Mouse (Mus musculus): Measurements from ENCODE around the gene Prrc2c. TPM values are rescaled to one million over a fixed set of nuclear protein-coding genes. Genes with fewer than 3 reads are reported as not detected.

The Prrc2c gene
- total RNA-seq, 1 experiment = 164 TPM

DNA sequence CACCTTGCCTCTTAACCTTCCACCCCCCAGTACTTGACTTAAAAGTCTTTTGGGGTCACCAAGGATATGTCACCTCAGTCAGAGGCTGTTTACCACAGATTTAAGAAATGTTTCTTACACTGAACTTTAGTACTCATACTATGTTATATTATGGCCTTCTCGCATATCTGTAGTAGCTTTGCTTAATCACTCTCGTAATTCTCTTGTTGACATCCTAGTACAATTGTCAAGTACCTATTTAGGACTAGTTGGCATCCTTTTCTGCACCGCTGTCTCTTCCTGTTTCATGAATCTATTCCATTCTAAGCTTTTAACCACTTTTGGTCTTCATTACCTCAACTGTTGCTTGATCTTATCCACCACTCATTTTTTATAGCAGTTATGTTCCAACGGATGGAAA is 5.3 kb downstream of the Prrc2c start:
- in situ Hi-C loops (cut with MboI; ENCODE audit: low sequenced_read_pairs in 2 of 2, unreplicated experiment in 2 of 2) = no loop called here
- no peak for DNase-seq (ENCODE audit: low read depth, low spot score)
- H3K9ac ChIP-seq (ENCODE audit: insufficient read depth, low read depth, low read length, poor library complexity, severe bottlenecking) = no peak overlapping the region
- peaks cover 4 to 10% of the 10 kb centered on the region in 2 experiments for H3K4me1 ChIP-seq (ENCODE audit: control insufficient read depth in 2 of 2, insufficient read depth in 2 of 2, low read length in 2 of 2, poor library complexity in 1 of 2)
- H3K27ac ChIP-seq (ENCODE audit: insufficient read depth, low read depth, low read length, poor library complexity, severe bottlenecking) = no peak overlapping the region
- H3K9me3 ChIP-seq (ENCODE audit: control insufficient read depth, insufficient read depth, low read depth, low read length) = no peaks in the 10 kb centered on the region
- H3K36me3 ChIP-seq (ENCODE audit: control insufficient read depth, insufficient read depth, low read length, poor library complexity, severe bottlenecking) = 0 out of 2 replicates have a peak, but pooled peaks cover 3% of the 10 kb centered on the region
- no peak overlapping the region for H3K4me3 ChIP-seq (ENCODE audit: insufficient read depth in 1 of 2, low read depth in 1 of 2, low read length in 2 of 2, poor library complexity in 1 of 2, severe bottlenecking in 1 of 2)
- TF ChIP-seq HCFC1 (IDR thresholded peaks at IDR 0.05; ENCODE audit: borderline replicate concordance, insufficient read depth, low read length) (no peak), CHD2 (IDR thresholded peaks at IDR 0.05; ENCODE audit: low read depth, low read length) (no peak), MAFK (IDR thresholded peaks at IDR 0.05; ENCODE audit: insufficient read depth, low read depth, low read length) (no peak), ZNF384 (IDR thresholded peaks at IDR 0.05; ENCODE audit: low read depth, low read length) (no peak), ZC3H11A (IDR thresholded peaks at IDR 0.05; ENCODE audit: borderline replicate concordance, low read depth, low read length) (no peak)

DNA sequence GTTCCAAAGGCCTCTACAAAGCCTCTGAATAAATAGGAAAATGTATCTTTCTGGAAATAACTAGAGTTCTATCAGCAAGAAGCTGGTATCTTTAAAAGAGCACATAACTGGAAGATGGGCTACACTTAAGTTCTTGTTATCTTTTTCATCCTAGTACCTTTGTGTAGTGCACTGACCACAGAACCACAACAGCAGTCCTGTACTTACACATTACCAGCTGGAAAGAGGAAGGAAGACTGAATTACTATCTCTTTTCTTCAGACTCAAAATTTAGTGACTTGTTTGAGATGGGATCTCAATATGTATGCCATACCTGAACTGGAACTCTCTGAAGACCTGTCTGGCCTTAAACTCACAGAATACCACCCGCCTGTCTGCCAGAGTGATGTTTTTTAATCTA is 6.1 kb downstream of the Prrc2c start:
- TF ChIP-seq ZC3H11A (IDR thresholded peaks at IDR 0.05; ENCODE audit: borderline replicate concordance, low read depth, low read length) (no peak), HCFC1 (IDR thresholded peaks at IDR 0.05; ENCODE audit: borderline replicate concordance, insufficient read depth, low read length) (no peak), MAFK (IDR thresholded peaks at IDR 0.05; ENCODE audit: insufficient read depth, low read depth, low read length) (no peak), CHD2 (IDR thresholded peaks at IDR 0.05; ENCODE audit: low read depth, low read length) (no peak), ZNF384 (IDR thresholded peaks at IDR 0.05; ENCODE audit: low read depth, low read length) (no peak)
- Histone ChIP-seq H3K9me3 (ENCODE audit: control insufficient read depth, insufficient read depth, low read depth, low read length) (no peaks in the 10 kb centered on the region), H3K27ac (ENCODE audit: insufficient read depth, low read depth, low read length, poor library complexity, severe bottlenecking) (no peak overlapping the region), H3K9ac (ENCODE audit: insufficient read depth, low read depth, low read length, poor library complexity, severe bottlenecking) (no peak overlapping the region; the same call in 1 of the 2 replicates), H3K36me3 (ENCODE audit: control insufficient read depth, insufficient read depth, low read length, poor library complexity, severe bottlenecking) (0 out of 2 replicates have a peak, but pooled peaks cover 3% of the 10 kb centered on the region), H3K4me3 (ENCODE audit: insufficient read depth in 1 of 2, low read depth in 1 of 2, low read length in 2 of 2, poor library complexity in 1 of 2, severe bottlenecking in 1 of 2) (no peak overlapping the region), H3K4me1 (ENCODE audit: control insufficient read depth in 2 of 2, insufficient read depth in 2 of 2, low read length in 2 of 2, poor library complexity in 1 of 2) (peaks cover 4 to 10% of the 10 kb centered on the region in 2 experiments)
- no peak for DNase-seq (ENCODE audit: low read depth, low spot score)
- in situ Hi-C loops (cut with MboI; ENCODE audit: low sequenced_read_pairs in 2 of 2, unreplicated experiment in 2 of 2) = no loop called here

DNA sequence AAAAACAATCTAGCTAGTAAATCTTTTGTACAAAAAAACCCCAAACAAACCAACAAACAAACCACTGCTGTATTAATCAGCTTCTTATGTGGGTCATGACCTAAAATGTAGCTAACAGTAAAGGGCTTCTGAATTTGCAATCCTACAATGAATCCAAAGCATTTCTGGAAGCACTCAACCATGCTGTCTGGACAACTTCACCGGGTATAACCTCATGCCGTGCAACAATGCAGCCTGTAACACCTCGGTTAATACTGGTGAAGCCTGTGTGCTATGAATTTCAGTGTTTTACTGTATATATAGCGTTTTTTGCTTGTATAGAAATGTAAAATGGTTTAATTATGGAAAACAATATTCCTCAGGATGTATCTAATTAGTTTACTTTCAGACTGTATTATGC is 8.3 kb downstream of the Prrc2c start:
- in situ Hi-C loops (cut with MboI; ENCODE audit: low sequenced_read_pairs in 2 of 2, unreplicated experiment in 2 of 2) = no loop called here
- peaks cover 0 to 4% of the 10 kb centered on the region in 2 experiments; a peak in 2 of 4 replicates for H3K4me1 ChIP-seq (ENCODE audit: control insufficient read depth in 2 of 2, insufficient read depth in 2 of 2, low read length in 2 of 2, poor library complexity in 1 of 2)
- no peak for TF ChIP-seq ZC3H11A (IDR thresholded peaks at IDR 0.05; ENCODE audit: borderline replicate concordance, low read depth, low read length)
- TF ChIP-seq HCFC1 (IDR thresholded peaks at IDR 0.05; ENCODE audit: borderline replicate concordance, insufficient read depth, low read length) = no peak
- TF ChIP-seq ZNF384 (IDR thresholded peaks at IDR 0.05; ENCODE audit: low read depth, low read length) = no peak
- TF ChIP-seq MAFK (IDR thresholded peaks at IDR 0.05; ENCODE audit: insufficient read depth, low read depth, low read length) = no peak
- H3K9ac ChIP-seq (ENCODE audit: insufficient read depth, low read depth, low read length, poor library complexity, severe bottlenecking) = no peak overlapping the region
- H3K9me3 ChIP-seq (ENCODE audit: control insufficient read depth, insufficient read depth, low read depth, low read length) = no peaks in the 10 kb centered on the region
- DNase-seq (ENCODE audit: low read depth, low spot score) = no peak
- no peak overlapping the region for H3K27ac ChIP-seq (ENCODE audit: insufficient read depth, low read depth, low read length, poor library complexity, severe bottlenecking)
- H3K36me3 ChIP-seq (ENCODE audit: control insufficient read depth, insufficient read depth, low read length, poor library complexity, severe bottlenecking) = no peaks in the 10 kb centered on the region
- no peak overlapping the region for H3K4me3 ChIP-seq (ENCODE audit: insufficient read depth in 1 of 2, low read depth in 1 of 2, low read length in 2 of 2, poor library complexity in 1 of 2, severe bottlenecking in 1 of 2)

DNA sequence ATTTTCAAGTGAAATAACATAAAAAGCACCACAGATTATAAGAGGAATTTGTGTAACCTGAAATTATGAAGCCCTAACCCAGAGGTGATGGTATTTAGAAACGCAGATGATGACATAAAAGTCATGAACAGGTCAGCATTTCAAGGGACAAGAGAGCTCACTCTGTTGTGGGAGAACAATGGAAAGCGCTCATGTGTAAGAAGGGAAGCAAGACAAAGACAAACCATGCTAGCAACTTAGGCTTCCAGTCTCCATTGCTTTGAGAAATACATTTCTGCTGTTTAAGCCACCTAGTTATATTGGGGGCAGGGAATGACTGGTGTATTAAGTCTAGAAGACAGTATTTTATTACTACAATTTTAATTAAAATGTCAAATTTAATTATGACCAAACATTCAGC is 10.9 kb downstream of the Prrc2c start:
- Histone ChIP-seq H3K9ac (ENCODE audit: insufficient read depth, low read depth, low read length, poor library complexity, severe bottlenecking) (no peak overlapping the region), H3K36me3 (ENCODE audit: control insufficient read depth, insufficient read depth, low read length, poor library complexity, severe bottlenecking) (no peaks in the 10 kb centered on the region; the same call in 1 of the 2 replicates), H3K9me3 (ENCODE audit: control insufficient read depth, insufficient read depth, low read depth, low read length) (no peaks in the 10 kb centered on the region), H3K4me1 (ENCODE audit: control insufficient read depth in 2 of 2, insufficient read depth in 2 of 2, low read length in 2 of 2, poor library complexity in 1 of 2) (peaks cover 0 to 4% of the 10 kb centered on the region in 2 experiments; a peak in 2 of 4 replicates), H3K27ac (ENCODE audit: insufficient read depth, low read depth, low read length, poor library complexity, severe bottlenecking) (no peak overlapping the region), H3K4me3 (ENCODE audit: insufficient read depth in 1 of 2, low read depth in 1 of 2, low read length in 2 of 2, poor library complexity in 1 of 2, severe bottlenecking in 1 of 2) (no peak overlapping the region)
- in situ Hi-C loops (cut with MboI; ENCODE audit: low sequenced_read_pairs in 2 of 2, unreplicated experiment in 2 of 2) = loop anchor here in 1 of 2 experiments (10.0 kb wide), 1 partner anchor 55 kb away; no protein-coding TSS in a partner anchor
- TF ChIP-seq ZNF384 (IDR thresholded peaks at IDR 0.05; ENCODE audit: low read depth, low read length) (no peak), CHD2 (IDR thresholded peaks at IDR 0.05; ENCODE audit: low read depth, low read length) (no peak), ZC3H11A (IDR thresholded peaks at IDR 0.05; ENCODE audit: borderline replicate concordance, low read depth, low read length) (no peak), MAFK (IDR thresholded peaks at IDR 0.05; ENCODE audit: insufficient read depth, low read depth, low read length) (no peak), HCFC1 (IDR thresholded peaks at IDR 0.05; ENCODE audit: borderline replicate concordance, insufficient read depth, low read length) (no peak)
- DNase-seq (ENCODE audit: low read depth, low spot score) = no peak
